Mouse (Mus musculus): ENCODE measurements around the gene Tvp23b.
A peak's percentile ranks its signal among the peaks of the same experiment; 100 is the strongest.

Gene Tvp23b

GRCm38 (mm10) chr11:62901699-62902323, 22.6 kb downstream of the Tvp23b start:
- DNase-seq (ENCODE audit: low spot score): peak; percentile 91

- DNase-seq (ENCODE audit: low spot score): no peak
Measured at GRCm38 (mm10) chr11:62903871-62904495, 24.7 kb downstream of the Tvp23b start.

- peak; percentile 27 for DNase-seq (ENCODE audit: low spot score)
Measured at GRCm38 (mm10) chr11:62909720-62910306, 30.6 kb downstream of the Tvp23b start.

- no peak for DNase-seq (ENCODE audit: low spot score)
Measured at GRCm38 (mm10) chr11:62911362-62911761, 32.1 kb downstream of the Tvp23b start.

GRCm38 (mm10) chr11:62913141-62913540, 33.9 kb downstream of the Tvp23b start:
- DNase-seq (ENCODE audit: low spot score): no peak

- peak; percentile 42 for DNase-seq (ENCODE audit: low spot score)
Measured at GRCm38 (mm10) chr11:62914532-62914931, 35.3 kb downstream of the Tvp23b start.

- DNase-seq (ENCODE audit: low spot score): no peak
Measured at GRCm38 (mm10) chr11:62915486-62915885, 36.2 kb downstream of the Tvp23b start.

- DNase-seq (ENCODE audit: low spot score): no peak
Measured at GRCm38 (mm10) chr11:62916765-62917164, 37.5 kb downstream of the Tvp23b start.

- no peak for DNase-seq (ENCODE audit: low spot score)
Measured at GRCm38 (mm10) chr11:62919946-62920742, 40.9 kb downstream of the Tvp23b start.

- DNase-seq (ENCODE audit: low spot score): no peak
Measured at GRCm38 (mm10) chr11:62920743-62921050, 41.4 kb downstream of the Tvp23b start.

GRCm38 (mm10) chr11:62921052-62921977, 42.1 kb downstream of the Tvp23b start:
- DNase-seq (ENCODE audit: low spot score): peak; percentile 95

GRCm38 (mm10) chr11:62924091-62924761, 45.0 kb downstream of the Tvp23b start:
- DNase-seq (ENCODE audit: low spot score): no peak

- DNase-seq (ENCODE audit: low spot score): no peak
Measured at GRCm38 (mm10) chr11:62929799-62930198, 50.5 kb downstream of the Tvp23b start.

GRCm38 (mm10) chr11:62930574-62930973, 51.3 kb downstream of the Tvp23b start:
- DNase-seq (ENCODE audit: low spot score): no peak

- DNase-seq (ENCODE audit: low spot score): no peak
Measured at GRCm38 (mm10) chr11:62931141-62931540, 51.9 kb downstream of the Tvp23b start.

GRCm38 (mm10) chr11:62933099-62933498, 53.8 kb downstream of the Tvp23b start:
- DNase-seq (ENCODE audit: low spot score): no peak

- DNase-seq (ENCODE audit: low spot score): no peak
Measured at GRCm38 (mm10) chr11:62934795-62935514, 55.7 kb downstream of the Tvp23b start.

GRCm38 (mm10) chr11:62937986-62938385, 58.7 kb downstream of the Tvp23b start:
- DNase-seq (ENCODE audit: low spot score): no peak

GRCm38 (mm10) chr11:62938921-62939320, 59.7 kb downstream of the Tvp23b start:
- DNase-seq (ENCODE audit: low spot score): no peak

- no peak for DNase-seq (ENCODE audit: low spot score)
Measured at GRCm38 (mm10) chr11:62940176-62940575, 60.9 kb downstream of the Tvp23b start.
